Mouse (Mus musculus): ENCODE data around the gene Gm20388.
A peak's percentile ranks its signal among the peaks of the same experiment; 100 is the strongest.

The Gm20388 gene

DNA sequence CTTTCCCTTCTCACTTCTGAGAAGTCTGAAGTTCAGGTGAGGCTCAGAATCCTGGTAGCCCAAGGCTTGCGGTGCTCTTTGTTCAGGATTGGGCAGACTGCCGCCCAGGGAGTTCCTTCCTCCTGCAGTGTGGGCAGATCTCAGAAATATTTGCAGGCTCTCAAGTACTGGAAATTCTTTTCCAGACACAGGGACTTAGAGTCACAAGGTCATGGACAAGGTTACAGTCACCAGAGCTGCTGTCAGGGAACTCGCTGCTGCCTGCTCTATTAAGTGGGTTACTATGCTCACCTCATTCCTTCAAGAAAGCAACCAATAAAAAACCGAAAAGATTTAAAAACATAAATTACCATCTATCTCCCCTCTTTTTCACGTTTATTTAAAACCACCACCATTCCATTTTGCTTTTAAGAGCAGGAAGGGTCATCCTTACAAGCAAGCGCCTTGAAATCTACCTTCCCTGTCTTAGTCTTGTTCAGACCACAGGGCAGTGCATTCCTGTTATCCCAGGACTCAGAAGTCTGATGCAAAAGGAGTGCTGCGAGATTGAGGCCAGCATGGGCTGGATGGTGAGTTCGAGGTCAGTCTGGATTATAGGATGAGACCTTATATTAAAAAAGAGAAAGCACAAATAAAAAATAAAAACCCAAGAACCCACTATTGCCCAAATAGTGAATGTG lies 4320.0 kb downstream of the Gm20388 start:
- DNase-seq (ENCODE audit: low spot score): no peak

DNA sequence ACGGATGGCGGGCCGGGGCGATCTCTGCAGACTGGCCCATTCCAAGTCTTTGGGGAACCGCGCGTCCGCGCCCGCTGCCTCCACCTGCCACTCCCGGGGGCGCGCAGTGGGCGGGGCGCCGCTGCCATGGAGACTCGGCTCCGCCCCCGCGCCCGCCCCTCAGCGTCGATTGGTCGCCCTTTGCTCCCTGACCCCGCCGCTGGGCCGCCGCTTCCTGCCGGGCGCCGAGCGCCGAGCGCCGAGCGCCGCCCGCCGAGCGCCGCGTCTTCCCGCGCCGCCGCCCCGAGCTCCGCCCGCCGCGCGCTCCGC lies 4320.5 kb downstream of the Gm20388 start, which contains the start of gene Galnt2:
Gene Galnt2 (plus strand): TSS at position 216 of the 309 bp plus-strand sequence.
- peak; percentile 91 for DNase-seq (ENCODE audit: low spot score)

GRCm38 (mm10) chr8:124231485-124232279 lies 4321.0 kb downstream of the Gm20388 start:
- DNase-seq (ENCODE audit: low spot score): no peak

GRCm38 (mm10) chr8:124232280-124232600 lies 4321.6 kb downstream of the Gm20388 start:
- no peak for DNase-seq (ENCODE audit: low spot score)

DNA sequence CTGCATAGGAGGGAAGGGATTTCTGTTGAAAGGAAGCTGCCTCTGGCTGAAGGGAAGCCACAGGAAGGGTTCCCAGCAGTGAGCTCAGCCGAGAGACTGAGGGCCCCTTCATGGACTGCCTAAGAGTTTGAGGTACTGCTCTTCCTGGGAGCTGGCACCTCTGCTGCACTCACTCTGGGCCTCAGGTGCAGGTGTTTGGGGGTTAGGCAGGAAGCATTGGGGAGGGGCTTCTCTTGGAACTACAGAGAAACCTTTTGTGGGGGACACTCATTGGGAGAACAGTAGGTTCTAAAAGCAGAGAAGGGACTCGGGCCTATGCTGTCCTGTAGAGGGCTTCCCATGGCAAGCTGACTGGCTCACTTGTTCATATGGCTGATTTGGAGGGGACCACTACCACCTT lies 4323.9 kb downstream of the Gm20388 start:
- DNase-seq (ENCODE audit: low spot score): no peak

DNA sequence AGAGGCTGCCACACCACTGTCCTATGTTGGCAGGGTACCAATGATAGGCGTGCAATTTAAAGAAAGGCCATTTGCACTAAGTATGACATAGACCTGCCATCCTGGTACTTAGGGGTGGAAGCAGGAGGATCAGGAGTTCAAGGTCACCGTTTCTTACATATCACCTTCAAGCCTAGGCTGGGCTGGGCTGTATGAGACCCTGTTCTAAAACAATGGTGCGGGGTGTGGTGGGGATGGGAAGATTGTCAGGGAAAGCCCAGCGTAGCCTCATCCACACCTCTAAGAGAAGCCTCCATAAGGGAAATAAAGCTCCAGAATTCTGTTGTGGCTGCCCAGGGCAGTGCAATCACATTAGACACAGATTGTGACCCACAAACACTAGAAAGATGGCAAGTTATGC lies 4324.9 kb downstream of the Gm20388 start:
- no peak for DNase-seq (ENCODE audit: low spot score)

GRCm38 (mm10) chr8:124239350-124239749 lies 4328.7 kb downstream of the Gm20388 start:
- no peak for DNase-seq (ENCODE audit: low spot score)

DNA sequence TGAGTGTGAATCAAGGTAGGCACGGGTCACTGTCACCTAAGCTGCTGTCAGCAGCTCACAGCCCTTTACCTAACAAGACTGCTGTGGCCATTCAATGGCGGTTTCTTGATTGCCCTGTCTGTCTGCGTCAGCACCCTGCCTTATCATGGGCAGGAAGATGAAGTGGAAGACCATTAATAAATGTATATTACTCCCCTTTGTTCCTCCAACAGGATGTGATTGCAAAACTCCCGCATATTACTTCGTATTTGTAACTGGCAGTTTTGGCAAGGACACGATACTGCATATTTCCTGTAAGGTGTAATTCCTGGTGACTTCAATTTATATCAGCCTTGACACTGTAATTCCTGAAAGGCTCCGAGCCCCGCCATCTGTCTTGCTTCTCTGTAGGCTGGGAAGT lies 4330.3 kb downstream of the Gm20388 start:
- no peak for DNase-seq (ENCODE audit: low spot score)

GRCm38 (mm10) chr8:124242208-124242607 lies 4331.6 kb downstream of the Gm20388 start:
- no peak for DNase-seq (ENCODE audit: low spot score)

- no peak for DNase-seq (ENCODE audit: low spot score)
Observed at GRCm38 (mm10) chr8:124242913-124243312, 4332.3 kb downstream of the Gm20388 start.

DNA sequence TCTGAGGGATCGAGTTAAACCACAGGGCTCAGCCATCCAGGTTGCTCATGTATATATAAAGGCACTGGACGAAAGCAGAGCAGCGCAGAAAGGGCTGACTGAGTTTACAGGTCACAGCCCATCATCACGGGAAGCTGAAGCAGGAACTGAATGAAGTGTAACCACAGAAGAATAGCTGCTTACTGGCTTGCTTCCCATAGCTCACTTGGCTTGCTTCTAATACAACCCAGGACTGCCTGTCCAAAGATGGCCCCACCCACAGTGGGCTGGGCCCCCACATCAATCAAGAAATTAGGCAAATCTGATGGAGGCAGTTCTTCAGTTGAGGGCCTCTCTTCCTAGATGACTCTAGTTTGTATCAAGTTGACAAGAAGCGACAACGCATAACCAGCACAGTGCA lies 4336.9 kb downstream of the Gm20388 start:
- no peak for DNase-seq (ENCODE audit: low spot score)

- DNase-seq (ENCODE audit: low spot score): no peak
Observed at GRCm38 (mm10) chr8:124248688-124249087, 4338.0 kb downstream of the Gm20388 start.

DNA sequence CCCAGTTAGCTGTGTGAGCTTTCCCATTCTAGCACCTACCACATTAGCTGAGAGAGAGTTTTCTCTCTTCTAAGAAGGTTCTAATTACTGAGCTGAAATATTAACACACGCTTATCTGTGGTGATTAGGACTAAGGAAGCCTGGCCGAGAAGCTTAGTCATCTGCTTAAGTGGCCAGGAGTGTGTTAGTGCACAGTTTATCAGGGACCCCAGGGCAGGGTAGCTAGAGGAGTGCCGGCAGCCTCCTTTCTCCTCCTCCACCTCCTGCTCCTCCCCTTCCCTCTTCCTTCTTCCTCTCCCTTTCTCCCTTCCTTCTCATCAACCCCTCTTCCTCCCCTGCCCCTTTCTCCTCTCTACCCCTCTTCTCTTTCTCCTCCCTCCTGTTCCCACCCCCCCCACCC lies 4339.6 kb downstream of the Gm20388 start:
- no peak for DNase-seq (ENCODE audit: low spot score)

DNA sequence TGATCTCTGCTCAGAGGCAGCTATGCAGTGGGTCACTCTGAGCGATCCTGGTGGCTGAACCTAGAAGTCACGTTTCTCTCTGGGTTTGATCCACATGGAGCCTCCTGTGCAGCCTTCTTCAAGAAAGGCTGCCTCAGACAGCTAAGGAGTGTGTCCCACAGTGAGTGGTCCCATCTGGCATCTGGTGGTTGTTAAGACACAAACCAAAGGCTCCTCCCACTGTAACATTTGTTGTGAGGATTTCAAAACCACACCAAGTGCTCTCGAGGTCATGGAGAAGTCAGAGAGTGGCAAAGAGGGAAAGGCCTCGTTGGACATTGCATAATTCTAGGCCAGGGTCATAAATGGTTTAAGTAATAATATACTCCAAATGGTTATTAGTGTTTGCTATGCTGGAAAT lies 4340.1 kb downstream of the Gm20388 start:
- no peak for DNase-seq (ENCODE audit: low spot score)

GRCm38 (mm10) chr8:124252533-124252950 lies 4341.9 kb downstream of the Gm20388 start:
- no peak for DNase-seq (ENCODE audit: low spot score)

- peak; percentile 62 for DNase-seq (ENCODE audit: low spot score)
Observed at GRCm38 (mm10) chr8:124253939-124254338, 4343.3 kb downstream of the Gm20388 start.

DNA sequence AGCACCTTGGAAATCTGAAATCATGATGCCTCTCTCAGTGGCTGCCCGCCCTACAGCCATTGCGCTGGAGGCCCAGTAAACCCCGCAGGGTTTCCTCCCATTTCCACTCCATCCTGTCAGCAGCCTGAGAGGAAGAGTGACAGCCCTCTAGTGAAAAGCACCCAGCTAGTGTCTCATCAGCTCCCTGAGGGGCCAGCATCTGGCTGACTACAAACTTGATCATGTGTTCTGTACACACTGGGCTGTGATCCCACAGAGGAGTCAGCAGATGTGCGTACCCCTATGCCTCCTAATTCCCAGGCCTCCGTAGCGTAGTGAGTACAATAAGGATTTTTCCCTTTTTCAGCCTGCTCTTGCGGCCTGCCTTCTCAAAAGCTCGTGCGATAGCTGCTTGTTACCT lies 4346.2 kb downstream of the Gm20388 start:
- peak; percentile 55 for DNase-seq (ENCODE audit: low spot score)

DNA sequence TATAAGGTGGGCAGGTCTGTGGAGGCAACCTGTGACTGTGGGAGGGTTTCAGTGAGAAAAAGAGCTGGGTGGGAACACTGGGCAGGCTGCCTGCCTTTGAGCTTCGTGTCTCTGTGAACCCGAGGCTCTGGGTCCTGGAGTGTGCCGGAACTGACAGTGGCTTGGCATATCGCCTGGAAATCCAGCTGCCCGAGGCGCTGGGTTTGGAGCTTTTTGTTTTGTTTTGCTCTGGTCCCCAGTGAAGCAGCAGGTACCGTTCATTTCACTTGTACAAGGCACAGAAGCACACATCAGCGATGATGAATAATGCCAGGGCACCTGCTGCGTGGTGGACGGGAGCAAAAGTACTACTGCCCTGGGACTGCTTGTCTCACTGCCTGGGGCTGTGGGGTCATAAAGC lies 4346.7 kb downstream of the Gm20388 start:
- DNase-seq (ENCODE audit: low spot score): peak; percentile 91

- no peak for DNase-seq (ENCODE audit: low spot score)
Observed at GRCm38 (mm10) chr8:124259146-124259545, 4348.5 kb downstream of the Gm20388 start.

- no peak for DNase-seq (ENCODE audit: low spot score)
Observed at GRCm38 (mm10) chr8:124259925-124260324, 4349.3 kb downstream of the Gm20388 start.

DNA sequence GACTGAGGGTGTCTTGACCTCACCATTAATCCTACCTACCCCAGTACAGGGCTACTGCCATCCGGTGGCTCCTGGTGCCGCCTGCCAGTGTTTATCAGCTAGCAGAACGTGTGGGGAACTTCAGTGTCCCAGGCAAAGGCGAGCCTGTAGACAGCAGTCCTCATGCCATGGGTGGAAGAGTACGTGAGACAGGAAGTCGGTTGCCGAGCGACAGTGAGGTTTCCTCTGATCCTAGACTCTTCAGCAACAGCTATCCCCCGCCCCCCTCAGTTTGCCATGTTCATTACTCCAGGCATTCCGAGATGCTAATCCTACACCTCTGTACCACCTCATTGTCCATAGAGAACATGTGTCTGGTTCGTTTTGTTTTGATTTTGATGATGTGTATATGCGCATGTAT lies 4349.7 kb downstream of the Gm20388 start:
- DNase-seq (ENCODE audit: low spot score): no peak

DNA sequence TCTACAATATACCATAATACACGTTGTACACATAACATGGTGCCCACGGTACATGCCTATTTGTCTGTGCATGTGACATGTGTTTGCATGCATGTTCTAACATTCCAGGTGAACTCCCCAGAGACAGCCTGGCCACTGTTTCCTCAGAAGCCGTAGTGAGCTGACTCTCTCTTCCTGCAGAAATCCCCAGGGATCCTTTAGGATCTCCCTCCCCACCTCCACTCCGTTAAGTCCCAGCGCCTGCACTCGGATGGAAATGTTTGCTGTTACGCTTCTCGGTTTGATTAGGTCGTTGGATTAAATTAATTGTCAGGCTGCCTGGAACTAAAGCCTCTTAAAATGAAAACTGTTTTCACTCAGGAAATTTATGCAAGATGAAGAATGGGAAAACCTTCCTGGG lies 4352.4 kb downstream of the Gm20388 start:
- peak; percentile 49 for DNase-seq (ENCODE audit: low spot score)

DNA sequence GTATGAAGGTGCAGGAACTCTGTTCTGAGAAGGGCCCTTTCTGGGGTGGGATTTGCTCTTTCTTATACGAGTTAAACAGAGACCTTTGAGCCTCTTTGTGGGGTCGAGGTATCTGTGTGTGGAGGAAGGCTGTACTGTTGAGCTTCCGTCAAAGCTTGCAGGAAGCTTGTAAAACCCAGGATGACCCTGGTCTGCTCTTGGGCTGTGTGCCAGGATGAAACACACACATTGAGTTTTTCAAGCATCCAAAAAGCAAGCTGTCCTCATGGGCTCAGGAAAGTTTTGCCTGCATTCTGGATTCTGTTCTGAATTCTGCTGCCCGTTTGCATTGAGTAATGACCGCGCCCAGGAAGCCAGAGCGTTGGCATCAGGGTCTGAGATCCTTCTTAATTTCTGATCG lies 4353.4 kb downstream of the Gm20388 start:
- no peak for DNase-seq (ENCODE audit: low spot score)

DNA sequence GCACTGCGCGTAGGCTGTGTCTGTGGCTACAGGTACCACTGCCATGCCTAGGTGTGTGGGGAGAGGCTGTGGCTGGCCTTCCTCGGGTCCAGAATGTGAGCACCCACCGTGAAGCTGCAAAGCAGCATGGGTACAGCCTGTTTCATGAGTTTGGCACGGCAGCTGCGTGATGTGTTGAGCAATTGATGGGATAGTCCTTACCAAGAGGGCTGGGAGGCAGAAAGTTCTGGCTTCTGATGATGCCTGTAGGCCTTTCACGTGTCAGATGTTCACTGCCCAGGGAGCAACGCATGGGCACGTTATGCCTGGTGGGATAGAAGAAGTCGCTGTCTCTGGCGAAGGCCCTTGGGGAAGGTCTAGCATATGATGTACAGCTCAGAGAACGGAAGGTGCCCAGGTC lies 4354.0 kb downstream of the Gm20388 start:
- no peak for DNase-seq (ENCODE audit: low spot score)

All from MN1 (cell line).